In genomic region chr9:118622376-118623166, GRCm38 (mm10) we compare ENCODE assay signal across 10 mouse cellular contexts. TPM values are rescaled to one million over a fixed set of nuclear protein-coding genes. Genes with fewer than 3 reads are reported as not detected.
DNase-seq lines count a peak whose midpoint lies in the region; ATAC-seq and TF ChIP-seq lines count a peak whose summit lies in the region.
"Had no signal": no experiment of that assay in that cellular context is flagged by ENCODE, and none has a peak within 500 bp of the region (broad histone marks: within the 10 kb centered on the region; RNA-seq: fewer than 3 reads in every experiment).

No protein-coding gene starts in this region.

- peaks cover 5% of the 10 kb centered on the region for H3K4me1 ChIP-seq in lung, adult 2 months (ENCODE audit: control insufficient read depth, insufficient read depth, low read length)
- peaks cover 14% of the 10 kb centered on the region for H3K4me1 ChIP-seq in midbrain, embryonic 13.5 days (replicated peaks)

- peak; percentile 66 to 67 for DNase-seq in heart, adult 18-20 months
- no peak for DNase-seq in heart, adult 8-10 months (ENCODE audit: low spot score)
- DNase-seq in adrenal gland, adult (ENCODE audit: inconsistent age in 2 of 2, low spot score in 1 of 2) = peak; percentile 92 to 94
- DNase-seq in gastrocnemius, postnatal 36 days = peak; percentile 44 to 56
- peak; percentile 67 for DNase-seq in lung, adult 2 months
- DNase-seq in spleen, adult 12 weeks (ENCODE audit: low spot score) = no peak
- DNase-seq: thymus, postnatal 4 days had no signal

- H3K4me3 ChIP-seq in lung, adult 2 months (replicated peaks; ENCODE audit: extremely low read depth, low read depth, low read length) = no peak overlapping the region
- no peak overlapping the region for H3K4me3 ChIP-seq in midbrain, embryonic 13.5 days (replicated peaks)

- H3K27me3 ChIP-seq in midbrain, embryonic 13.5 days = no peaks in the 10 kb centered on the region

- no peak overlapping the region for H3K4me2 ChIP-seq in midbrain, embryonic 13.5 days (replicated peaks)

- H3K27ac ChIP-seq in midbrain, embryonic 13.5 days = no peak overlapping the region

- ATAC-seq in granulocyte monocyte progenitor cell, adult 5-6 weeks (replicated peaks; ENCODE audit: poor library complexity, severe bottlenecking) = no peak
- no peak for ATAC-seq in midbrain, embryonic 13.5 days

- intact Hi-C loops in gastrocnemius, postnatal 36 days (cut with DNase I) = no loop called here

- TF ChIP-seq POLR2A in lung, adult 2 months (IDR thresholded peaks at IDR 0.05; ENCODE audit: borderline replicate concordance, extremely low read depth, low read depth, low read length) = no peak

- no peaks in the 10 kb centered on the region for H3K9me3 ChIP-seq in midbrain, embryonic 13.5 days

- no peak for TF ChIP-seq CTCF in lung, adult 2 months (IDR thresholded peaks at IDR 0.05; ENCODE audit: insufficient read depth, low read length)

- H3K36me3 ChIP-seq in midbrain, embryonic 13.5 days = no peaks in the 10 kb centered on the region

- no peak overlapping the region for H3K9ac ChIP-seq in midbrain, embryonic 13.5 days (replicated peaks)

- whole genome bisulfite sequencing in lung, adult 2 months = 51% methylated on average over 18 of the region's 18 CpGs
- WGBS in midbrain, embryonic 13.5 days = 88% methylated on average over 18 of the region's 18 CpGs

RNA-seq across cellular contexts. Expression of gene Itga9, which starts 16.1 kb away (rescaled TPM):
- total RNA-seq in heart, adult 18-20 months (2021) = 10 to 100 TPM; 35.0 to 36.2 TPM
- total RNA-seq in heart, adult 8-10 months (2022) = 10 to 100 TPM; 24.9 to 42.6 (median 36.7) TPM
- 1 to 10 TPM; 5.8 TPM for total RNA-seq in gastrocnemius, postnatal 36 days (2021)
- polyA plus RNA-seq in lung, adult 2 months (2012; rRNA removed) = 54.0 and 66.2 TPM in 2 replicates
- 0.19 TPM in 1 of 2 replicates, not detected in the other for total RNA-seq in granulocyte monocyte progenitor cell, adult 5-6 weeks (2014; fragmentation: Nextera tagmentation)
- total RNA-seq in granulocyte monocyte progenitor cell, adult 5-6 weeks (2017) = 0.13 and 0.26 TPM in 2 replicates
- 0.98 and 1.4 TPM in 2 replicates for polyA plus RNA-seq in midbrain, embryonic 13.5 days (2015; fragmentation: Nextera tagmentation; extraction: Ambion mirVana)
- polyA plus RNA-seq: C2C12 had no signal

Comparison
In these comparisons a context has a peak if more than half of its experiments do, and no peak if none do; other contexts are left out.
1. DNase-seq: peak in heart, adult 18-20 months (2 of 2), adrenal gland, adult (2 of 2), gastrocnemius, postnatal 36 days (2 of 2) and lung, adult 2 months (single experiment); none in heart, adult 8-10 months (single experiment) and spleen, adult 12 weeks (single experiment).
2. RNA of gene Itga9, which starts 16.1 kb away (total RNA-seq): 24.9 to 42.6 TPM in heart, adult 8-10 months, 35.0 to 36.2 TPM in heart, adult 18-20 months and 5.8 TPM in gastrocnemius, postnatal 36 days; 0.13 to 0.26 TPM in granulocyte monocyte progenitor cell, adult 5-6 weeks; every median in the first group is over 4 times any median in the second.